Mouse (Mus musculus): Measurements from ENCODE around the gene Fgd5. TPM values are rescaled to one million over a fixed set of nuclear protein-coding genes. Genes with fewer than 3 reads are reported as not detected.

The Fgd5 gene
- total and polyA plus RNA-seq, 3 experiments, result not detected

DNA sequence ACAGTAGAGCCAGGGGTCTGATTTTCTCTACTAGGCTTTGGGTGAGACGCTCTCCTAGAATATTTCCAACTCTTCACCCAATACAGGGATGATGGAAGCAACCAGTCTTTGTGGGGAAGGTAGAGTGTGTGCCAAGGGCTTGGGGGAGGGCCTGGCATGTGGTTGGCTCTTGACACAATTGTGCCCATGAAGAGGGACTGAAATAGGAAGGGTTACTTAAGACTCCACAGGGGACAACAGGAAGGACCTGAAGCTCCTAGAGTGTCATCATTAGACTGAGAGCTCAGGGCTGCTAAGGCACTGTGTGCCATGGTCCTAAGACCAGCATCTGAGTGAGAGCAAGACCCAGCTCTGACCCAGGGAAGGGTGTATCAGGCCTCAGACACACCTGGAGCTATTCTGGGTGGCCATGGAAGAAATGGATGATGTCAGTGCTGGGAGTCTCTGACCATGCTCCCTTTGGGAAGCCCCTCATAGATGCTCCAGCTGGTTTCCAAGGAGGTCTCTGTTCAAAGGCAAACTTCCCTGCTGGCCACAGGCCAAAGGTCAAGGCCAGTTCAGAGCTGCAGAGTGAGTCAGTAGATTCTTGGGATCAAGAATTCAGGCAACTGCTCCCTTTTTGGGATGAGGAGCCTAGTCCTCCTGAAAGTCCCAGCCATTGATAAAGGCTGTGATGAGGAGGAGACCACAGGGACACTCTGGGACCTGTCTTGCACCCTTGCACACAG is 24.0 kb downstream of the Fgd5 start:
- Histone ChIP-seq H3K9ac (ENCODE audit: insufficient read depth, low read depth) (no peak overlapping the region), H3K27ac (ENCODE audit: insufficient read depth, low read depth) (no peak overlapping the region), H3K4me2 (ENCODE audit: insufficient read depth, low read depth, poor library complexity, severe bottlenecking) (no peak overlapping the region), H3K79me2 (replicated peaks; ENCODE audit: control insufficient read depth, extremely low read depth, insufficient read depth, poor library complexity, severe bottlenecking) (no peaks in the 10 kb centered on the region), H3K4me1 (ENCODE audit: control insufficient read depth in 1 of 2, insufficient read depth in 2 of 2) (0 out of 4 replicates have a peak, but pooled peaks cover 0 to 2% of the 10 kb centered on the region in 2 experiments), H3K9me3 (replicated peaks; ENCODE audit: low read length) (no peaks in the 10 kb centered on the region), H3K36me3 (replicated peaks in 1 of 2; ENCODE audit: control insufficient read depth in 1 of 2, insufficient read depth in 1 of 2, low read length in 1 of 2) (no peaks in the 10 kb centered on the region), H3K27me3 (replicated peaks) (peaks cover 34% of the 10 kb centered on the region), H3K4me3 (replicated peaks in 1 of 3; ENCODE audit: low read depth in 2 of 3, low read length in 2 of 3, poor library complexity in 1 of 3) (no peak overlapping the region)
- dilution Hi-C loops (cut with MboI; ENCODE audit: extremely low pct_ligation_motif_present, extremely low pct_unique_long_range_greater_than_20kb, low sequenced_read_pairs), result no loop called here
- TF ChIP-seq RAD21 (IDR thresholded peaks at IDR 0.05; ENCODE audit: low read depth, low read length), result no peak
- TF ChIP-seq ZKSCAN1 (IDR thresholded peaks at IDR 0.05; ENCODE audit: borderline replicate concordance, low read depth, low read length), result no peak
- no peak for TF ChIP-seq JUND (conservative IDR thresholded peaks at IDR 0.05; ENCODE audit: low read depth, low read length)
- no peak for TF ChIP-seq MYC (IDR thresholded peaks at IDR 0.05; ENCODE audit: low read depth, low read length)
- TF ChIP-seq ETS1 (conservative IDR thresholded peaks at IDR 0.05; ENCODE audit: low read depth, low read length), result no peak
- TF ChIP-seq ZC3H11A (IDR thresholded peaks at IDR 0.05; ENCODE audit: low read depth, low read length), result no peak
- TF ChIP-seq SIN3A (IDR thresholded peaks at IDR 0.05; ENCODE audit: low read length), result no peak
- TF ChIP-seq USF1 (IDR thresholded peaks at IDR 0.05; ENCODE audit: low read depth, low read length), result no peak
- no peak for TF ChIP-seq TBP (conservative IDR thresholded peaks at IDR 0.05; ENCODE audit: low read depth, low read length)
- no peak for TF ChIP-seq POLR2AphosphoS2 (IDR thresholded peaks at IDR 0.05; ENCODE audit: low read depth, low read length)
- DNase-seq (ENCODE audit: extremely low read depth), result no peak
- in situ Hi-C loops (cut with MboI; ENCODE audit: low pct_ligation_motif_present, low pct_unique_long_range_greater_than_20kb, low sequenced_read_pairs), result no loop called here

DNA sequence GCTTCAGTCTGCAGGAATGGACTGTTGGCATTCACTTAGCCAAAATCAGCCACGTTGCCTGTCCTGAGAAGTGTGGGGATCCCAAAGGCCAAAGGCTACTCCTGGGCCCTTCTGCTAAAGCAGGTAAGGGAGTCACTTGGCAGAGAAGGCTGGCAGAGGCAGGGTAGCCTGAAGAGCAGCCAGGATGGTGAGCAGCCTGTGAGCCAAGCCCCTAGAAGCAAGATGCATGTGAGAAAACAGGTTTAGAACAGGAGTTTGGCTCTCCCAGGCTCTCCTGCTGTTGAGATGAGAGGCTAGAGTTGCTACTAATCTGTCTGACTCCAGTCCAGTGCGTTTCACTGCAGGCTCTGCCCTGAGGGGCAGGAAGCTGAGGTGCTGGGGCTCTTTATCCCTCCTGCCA is 25.0 kb downstream of the Fgd5 start:
- no peak for TF ChIP-seq IRF4 (IDR thresholded peaks at IDR 0.05; ENCODE audit: low read depth, low read length)
- TF ChIP-seq ZNF384 (IDR thresholded peaks at IDR 0.05; ENCODE audit: low read depth, low read length), result no peak
- Histone ChIP-seq H3K9me3 (replicated peaks; ENCODE audit: low read length) (no peaks in the 10 kb centered on the region), H3K9ac (ENCODE audit: insufficient read depth, low read depth) (no peak overlapping the region), H3K27me3 (replicated peaks) (peaks cover 32% of the 10 kb centered on the region), H3K27ac (ENCODE audit: insufficient read depth, low read depth) (no peak overlapping the region), H3K4me2 (ENCODE audit: insufficient read depth, low read depth, poor library complexity, severe bottlenecking) (no peak overlapping the region), H3K36me3 (replicated peaks in 1 of 2; ENCODE audit: control insufficient read depth in 1 of 2, insufficient read depth in 1 of 2, low read length in 1 of 2) (no peaks in the 10 kb centered on the region), H3K4me3 (replicated peaks in 1 of 3; ENCODE audit: low read depth in 2 of 3, low read length in 2 of 3, poor library complexity in 1 of 3) (no peak overlapping the region), H3K79me2 (replicated peaks; ENCODE audit: control insufficient read depth, extremely low read depth, insufficient read depth, poor library complexity, severe bottlenecking) (no peaks in the 10 kb centered on the region), H3K4me1 (ENCODE audit: control insufficient read depth in 1 of 2, insufficient read depth in 2 of 2) (0 out of 4 replicates have a peak, but pooled peaks cover 0 to 2% of the 10 kb centered on the region in 2 experiments)
- DNase-seq (ENCODE audit: extremely low read depth), result no peak
- in situ Hi-C loops (cut with MboI; ENCODE audit: low pct_ligation_motif_present, low pct_unique_long_range_greater_than_20kb, low sequenced_read_pairs) (no loop called here), dilution Hi-C loops (cut with MboI; ENCODE audit: extremely low pct_ligation_motif_present, extremely low pct_unique_long_range_greater_than_20kb, low sequenced_read_pairs) (no loop called here)

Measured in CH12.LX (cell line).